Mouse (Mus musculus) liver, embryonic 13.5 days (tissue): ENCODE measurements around the gene Samd4b. TPM values are rescaled to one million over a fixed set of nuclear protein-coding genes. Genes with fewer than 3 reads are reported as not detected.

Source experiments
- ATAC-seq: fragments of 200-750 bp; cut with Nextera tagmentation; 2 replicates; pipeline ENCODE4 v1.8.0; 2017; ENCODE audit warnings: low read depth, mild to moderate bottlenecking, moderate number of reproducible peaks, moderate library complexity
- DNase-seq: peaks from one replicate; pipeline ENCODE4 v3.0.0; 2022
- H3K27ac ChIP-seq: fragments of 300-500 bp; sonication (generic); 2 replicates; pipeline ENCODE4 v1.5.1; 2015; ENCODE audit warnings: moderate library complexity, mild to moderate bottlenecking, inconsistent platforms
- H3K27me3 ChIP-seq: fragments of 300-500 bp; sonication (generic); 2 replicates; pipeline ENCODE4 v1.6.1; 2015; ENCODE audit warnings: mild to moderate bottlenecking, inconsistent platforms
- H3K36me3 ChIP-seq: fragments of 300-500 bp; sonication (generic); 2 replicates; pipeline ENCODE4 v1.6.1; 2015; ENCODE audit warnings: mild to moderate bottlenecking, inconsistent platforms
- H3K4me1 ChIP-seq: fragments of 300-500 bp; sonication (generic); replicated peaks from 2 replicates; pipeline ENCODE4 v1.6.1; 2015; ENCODE audit warnings: inconsistent platforms
- H3K4me2 ChIP-seq: fragments of 300-500 bp; sonication (generic); 2 replicates; pipeline ENCODE4 v1.6.1; 2015; ENCODE audit warnings: inconsistent platforms, mild to moderate bottlenecking, moderate library complexity
- H3K4me3 ChIP-seq: fragments of 300-500 bp; sonication (generic); replicated peaks from 2 replicates; pipeline ENCODE4 v1.5.1; 2015; ENCODE audit warnings: mild to moderate bottlenecking, inconsistent platforms
- H3K9ac ChIP-seq: fragments of 300-500 bp; sonication (generic); 2 replicates; pipeline ENCODE4 v1.6.1; 2015; ENCODE audit warnings: mild to moderate bottlenecking, inconsistent platforms
- H3K9me3 ChIP-seq: fragments of 300-500 bp; sonication (generic); replicated peaks from 2 replicates; pipeline ENCODE4 v1.6.1; 2016; ENCODE audit warnings: inconsistent platforms
- WGBS: fragments of 180-500 bp; shearing (Covaris S2); methylation state at CpG from one replicate; pipeline ENCODE4 v1.1.7; 2015; ENCODE audit not compliant: insufficient replicate concordance; 5-methylcytosine and 5-hydroxymethylcytosine counted together
- polyA plus RNA-seq: library from polyadenylated mRNA; unstranded; fragments of >200 nt; fragmentation: Nextera tagmentation; extraction: Ambion mirVana; gene quantifications from 2 replicates; pipeline ENCODE4 v1.2.1, GENCODE M21; 2015

Samd4b gene
- polyA plus RNA-seq, 1 experiment from 2014 or later = 4.1 TPM

- peaks cover 22% of the 10 kb centered on the region for H3K4me1 ChIP-seq
- H3K9me3 ChIP-seq = no peaks in the 10 kb centered on the region
- H3K4me3 ChIP-seq = no peak overlapping the region
- H3K4me2 ChIP-seq = no peak overlapping the region
- H3K27me3 ChIP-seq = no peaks in the 10 kb centered on the region
- no peak for DNase-seq
- ATAC-seq = no peak
- no peak overlapping the region for H3K27ac ChIP-seq
- WGBS = 82% methylated on average over 10 of the region's 10 CpGs
- H3K36me3 ChIP-seq = peaks cover 73% of the 10 kb centered on the region
- H3K9ac ChIP-seq = no peak overlapping the region
Measured at GRCm38 (mm10) chr7:28560856-28561255, 37.1 kb downstream of the Samd4b start.

GRCm38 (mm10) chr7:28558486-28558885 is 39.5 kb downstream of the Samd4b start:
- H3K27me3 ChIP-seq = no peaks in the 10 kb centered on the region
- H3K4me1 ChIP-seq = peaks cover 23% of the 10 kb centered on the region
- no peaks in the 10 kb centered on the region for H3K9me3 ChIP-seq
- H3K4me3 ChIP-seq = no peak overlapping the region
- WGBS = 37% methylated on average over 4 of the region's 4 CpGs
- H3K36me3 ChIP-seq = peaks cover 50% of the 10 kb centered on the region
- H3K9ac ChIP-seq = no peak overlapping the region
- H3K27ac ChIP-seq = no peak overlapping the region
- ATAC-seq = no peak
- H3K4me2 ChIP-seq = no peak overlapping the region
- no peak for DNase-seq

- 0 out of 2 replicates have a peak, but pooled peaks have one; percentile 22 for ATAC-seq
- Histone ChIP-seq H3K27ac (no peak overlapping the region), H3K9me3 (no peaks in the 10 kb centered on the region), H3K4me1 (peaks cover 23% of the 10 kb centered on the region), H3K36me3 (peaks cover 42% of the 10 kb centered on the region), H3K9ac (peak overlapping the region; percentile 17; the same call in 1 of the 2 replicates), H3K27me3 (no peaks in the 10 kb centered on the region), H3K4me2 (no peak overlapping the region), H3K4me3 (no peak overlapping the region)
- WGBS = 24% methylated on average over 6 of the region's 6 CpGs
- no peak for DNase-seq
Measured at GRCm38 (mm10) chr7:28557708-28558107, 40.2 kb downstream of the Samd4b start.

GRCm38 (mm10) chr7:28557069-28557468 is 40.9 kb downstream of the Samd4b start:
- Histone ChIP-seq H3K36me3 (peaks cover 35% of the 10 kb centered on the region), H3K4me3 (no peak overlapping the region), H3K27ac (no peak overlapping the region), H3K9ac (no peak overlapping the region), H3K27me3 (no peaks in the 10 kb centered on the region), H3K4me2 (no peak overlapping the region), H3K4me1 (peaks cover 23% of the 10 kb centered on the region), H3K9me3 (no peaks in the 10 kb centered on the region)
- WGBS = 55% methylated on average over 5 of the region's 5 CpGs
- ATAC-seq (no peak), DNase-seq (no peak)

- Histone ChIP-seq H3K27me3 (no peaks in the 10 kb centered on the region), H3K9me3 (no peaks in the 10 kb centered on the region), H3K9ac (no peak overlapping the region), H3K4me1 (peaks cover 23% of the 10 kb centered on the region), H3K36me3 (peaks cover 26% of the 10 kb centered on the region), H3K27ac (no peak overlapping the region), H3K4me2 (no peak overlapping the region), H3K4me3 (no peak overlapping the region)
- ATAC-seq (no peak), DNase-seq (no peak)
- WGBS = 29% methylated on average over 5 of the region's 5 CpGs
Measured at GRCm38 (mm10) chr7:28555939-28556535, 41.9 kb downstream of the Samd4b start.

GRCm38 (mm10) chr7:28553076-28553475 is 44.9 kb downstream of the Samd4b start:
- H3K27ac ChIP-seq = no peak overlapping the region
- ATAC-seq = no peak
- peaks cover 3% of the 10 kb centered on the region for H3K27me3 ChIP-seq
- WGBS = 73% methylated on average over 6 of the region's 6 CpGs
- no peaks in the 10 kb centered on the region for H3K9me3 ChIP-seq
- H3K36me3 ChIP-seq = no peaks in the 10 kb centered on the region
- H3K4me2 ChIP-seq = no peak overlapping the region
- H3K9ac ChIP-seq = no peak overlapping the region
- DNase-seq = no peak
- H3K4me1 ChIP-seq = peaks cover 13% of the 10 kb centered on the region
- no peak overlapping the region for H3K4me3 ChIP-seq

GRCm38 (mm10) chr7:28547628-28548027 is 50.3 kb downstream of the Samd4b start:
- DNase-seq (no peak), ATAC-seq (no peak; the same call in 1 of the 2 replicates)
- H3K36me3 ChIP-seq = no peaks in the 10 kb centered on the region
- 18% methylated on average over 7 of the region's 7 CpGs for WGBS
- H3K9me3 ChIP-seq = no peaks in the 10 kb centered on the region
- H3K4me3 ChIP-seq = no peak overlapping the region
- no peak overlapping the region for H3K27ac ChIP-seq
- H3K4me2 ChIP-seq = no peak overlapping the region
- no peak overlapping the region for H3K9ac ChIP-seq
- peaks cover 52% of the 10 kb centered on the region for H3K27me3 ChIP-seq
- peaks cover 6% of the 10 kb centered on the region for H3K4me1 ChIP-seq

GRCm38 (mm10) chr7:28547154-28547553 is 50.8 kb downstream of the Samd4b start, which contains the start of gene Nccrp1:
TSS of gene Nccrp1 (minus strand) at chr7:28547254.
- H3K9ac ChIP-seq = no peak within 1 kb of the TSS
- DNase-seq = no peak
- peaks cover 52% of the 10 kb centered on the region for H3K27me3 ChIP-seq
- H3K4me3 ChIP-seq = 0 out of 2 replicates have a peak within 1 kb of the TSS, but pooled peaks have one; percentile 6
- H3K9me3 ChIP-seq = no peaks in the 10 kb centered on the region
- H3K36me3 ChIP-seq = no peaks in the 10 kb centered on the region
- H3K27ac ChIP-seq = no peak within 1 kb of the TSS
- H3K4me2 ChIP-seq = peak within 1 kb of the TSS; percentile 35
- 7% methylated on average over 5 of the region's 5 CpGs for WGBS
- peaks cover 6% of the 10 kb centered on the region for H3K4me1 ChIP-seq
- no peak for ATAC-seq

- Histone ChIP-seq H3K4me3 (0 out of 2 replicates have a peak overlapping the region, but pooled peaks have one; percentile 6), H3K4me2 (peak overlapping the region; percentile 35), H3K9ac (no peak overlapping the region), H3K36me3 (no peaks in the 10 kb centered on the region), H3K27ac (no peak overlapping the region), H3K9me3 (no peaks in the 10 kb centered on the region), H3K4me1 (peaks cover 6% of the 10 kb centered on the region), H3K27me3 (peaks cover 52% of the 10 kb centered on the region)
- ATAC-seq (no peak), DNase-seq (no peak)
- WGBS = 4% methylated on average over 22 of the region's 22 CpGs
Measured at GRCm38 (mm10) chr7:28546649-28547048, 51.3 kb downstream of the Samd4b start.

- peaks cover 6% of the 10 kb centered on the region for H3K4me1 ChIP-seq
- peaks cover 52% of the 10 kb centered on the region for H3K27me3 ChIP-seq
- no peak for DNase-seq
- no peak for ATAC-seq
- H3K4me2 ChIP-seq = no peak overlapping the region
- H3K9ac ChIP-seq = no peak overlapping the region
- no peak overlapping the region for H3K4me3 ChIP-seq
- H3K9me3 ChIP-seq = no peaks in the 10 kb centered on the region
- H3K27ac ChIP-seq = no peak overlapping the region
- no peaks in the 10 kb centered on the region for H3K36me3 ChIP-seq
- 57% methylated on average over 7 of the region's 7 CpGs for WGBS
Measured at GRCm38 (mm10) chr7:28545891-28546210, 52.1 kb downstream of the Samd4b start.

- H3K4me2 ChIP-seq = no peak overlapping the region
- no peaks in the 10 kb centered on the region for H3K9me3 ChIP-seq
- DNase-seq (no peak), ATAC-seq (0 out of 2 replicates have a peak, but pooled peaks have one; percentile 26)
- H3K27ac ChIP-seq = no peak overlapping the region
- no peak overlapping the region for H3K9ac ChIP-seq
- H3K27me3 ChIP-seq = peaks cover 52% of the 10 kb centered on the region
- no peak overlapping the region for H3K4me3 ChIP-seq
- no peaks in the 10 kb centered on the region for H3K36me3 ChIP-seq
- peaks cover 6% of the 10 kb centered on the region for H3K4me1 ChIP-seq
- WGBS = 22% methylated on average over 14 of the region's 14 CpGs
Measured at GRCm38 (mm10) chr7:28545048-28545890, 52.7 kb downstream of the Samd4b start.
